Mouse (Mus musculus) heart, embryonic 12.5 days (tissue): ENCODE results near the gene Naip6. TPM values are rescaled to one million over a fixed set of nuclear protein-coding genes. Genes with fewer than 3 reads are reported as not detected.
"Not testable (repeated sequence)": the region's sequence is repeated elsewhere in the genome, so short reads cannot be mapped to it uniquely, and the experiment has no call there.

Source experiments
- ATAC-seq: fragments of 200-750 bp; cut with Nextera tagmentation; 2 replicates; pipeline ENCODE4 v1.8.0; 2017; ENCODE audit warnings: moderate TSS enrichment, moderate library complexity; ENCODE audit not compliant: insufficient number of reproducible peaks, low FRiP score
- H3K27ac ChIP-seq: fragments of 300-500 bp; sonication (generic); 2 replicates; pipeline ENCODE4 v1.5.1; 2016; ENCODE audit warnings: mild to moderate bottlenecking, moderate library complexity; ENCODE audit not compliant: poor library complexity, severe bottlenecking
- H3K27me3 ChIP-seq: fragments of 300-500 bp; sonication (generic); replicated peaks from 2 replicates; pipeline ENCODE4 v1.6.1; 2016; ENCODE audit warnings: mild to moderate bottlenecking, moderate library complexity
- H3K36me3 ChIP-seq: fragments of 300-500 bp; sonication (generic); 2 replicates; pipeline ENCODE4 v1.6.1; 2016; ENCODE audit warnings: mild to moderate bottlenecking, moderate library complexity
- H3K4me1 ChIP-seq: fragments of 300-500 bp; sonication (generic); replicated peaks from 2 replicates; pipeline ENCODE4 v1.6.1; 2016; ENCODE audit warnings: mild to moderate bottlenecking
- H3K4me2 ChIP-seq: fragments of 300-500 bp; sonication (generic); 2 replicates; pipeline ENCODE4 v1.6.1; 2016; ENCODE audit warnings: mild to moderate bottlenecking, moderate library complexity
- H3K4me3 ChIP-seq: fragments of 300-500 bp; sonication (generic); 2 replicates; pipeline ENCODE4 v1.5.1; 2016; ENCODE audit warnings: mild to moderate bottlenecking
- H3K9ac ChIP-seq: fragments of 300-500 bp; sonication (generic); 2 replicates; pipeline ENCODE4 v1.6.1; 2016; ENCODE audit warnings: mild to moderate bottlenecking, moderate library complexity
- H3K9me3 ChIP-seq: fragments of 300-500 bp; sonication (generic); replicated peaks from 2 replicates; pipeline ENCODE4 v1.6.1; 2016; ENCODE audit warnings: mild to moderate bottlenecking, moderate library complexity
- WGBS: fragments of 180-500 bp; shearing (Covaris S2); methylation state at CpG from one replicate; pipeline ENCODE4 v1.1.7; 2016; 5-methylcytosine and 5-hydroxymethylcytosine counted together
- polyA plus RNA-seq: library from polyadenylated mRNA; unstranded; fragments of >200 nt; fragmentation: Nextera tagmentation; extraction: Ambion mirVana; gene quantifications from 2 replicates; pipeline ENCODE4 v1.2.1, GENCODE M21; 2016

The Naip6 gene
- 0.06 and 0.15 TPM in 2 replicates for polyA plus RNA-seq

DNA sequence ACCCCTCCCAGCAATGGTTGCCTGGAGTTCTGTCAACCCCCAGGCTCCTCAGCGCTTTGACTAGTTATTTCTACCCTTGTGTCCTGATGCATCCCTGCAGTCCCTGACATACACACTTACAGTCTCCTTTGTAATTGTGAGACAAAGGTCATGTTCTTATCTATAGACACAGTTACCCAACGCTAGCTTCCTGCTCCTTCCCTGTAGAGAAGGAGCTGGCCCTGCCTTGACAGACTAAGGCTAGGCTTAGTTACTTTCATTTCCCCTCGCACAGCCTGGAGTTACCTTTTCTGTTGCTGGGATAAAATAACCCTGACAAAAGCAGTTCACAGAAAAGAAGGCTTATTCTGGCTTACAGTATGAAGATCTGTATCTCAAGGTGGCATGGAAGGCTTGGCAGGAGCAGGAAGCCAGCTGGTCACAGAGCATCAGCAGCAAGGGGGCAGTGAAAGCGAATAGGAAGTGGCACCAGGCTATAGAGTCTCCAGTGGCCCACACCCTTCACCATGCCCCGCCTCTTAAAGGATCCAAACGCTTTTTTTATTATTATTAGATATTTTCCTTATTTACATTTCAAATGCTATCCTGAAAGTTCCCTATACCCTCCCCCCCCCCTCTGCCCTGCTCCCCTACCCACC lies at the start of gene Naip6:
Naip6 (minus strand) TSS at position 419 of the 638 bp plus-strand sequence.
- H3K4me3 ChIP-seq, H3K27ac ChIP-seq, ATAC-seq, H3K9ac ChIP-seq, H3K36me3 ChIP-seq, H3K4me2 ChIP-seq, H3K4me1 ChIP-seq, H3K27me3 ChIP-seq, H3K9me3 ChIP-seq: not testable (repeated sequence)
- 49% methylated on average over 6 of the region's 6 CpGs for WGBS

DNA sequence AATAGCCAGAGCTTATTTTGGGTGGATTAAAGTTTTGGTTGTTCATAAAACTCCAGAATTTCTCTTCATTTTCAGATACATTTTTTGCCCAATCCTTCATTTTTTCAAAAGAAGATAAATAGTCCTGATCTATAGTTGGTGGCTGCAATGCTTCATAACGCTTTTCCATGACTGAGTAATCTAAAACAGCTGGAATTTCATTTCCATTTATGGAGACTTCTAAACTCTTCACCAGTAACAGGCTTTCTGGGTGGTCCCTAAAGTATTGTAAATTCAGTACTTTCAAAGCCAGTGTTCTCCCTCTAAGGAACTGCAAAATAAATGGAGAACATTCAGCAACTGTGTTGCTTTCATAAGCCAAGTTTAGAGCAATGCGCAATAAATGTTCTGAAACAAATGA lies 34.8 kb upstream of the Naip6 start:
- not testable (repeated sequence) for H3K9me3 ChIP-seq, ATAC-seq, H3K27ac ChIP-seq, H3K4me2 ChIP-seq, H3K9ac ChIP-seq, H3K36me3 ChIP-seq, H3K27me3 ChIP-seq, H3K4me1 ChIP-seq, H3K4me3 ChIP-seq
- 70% methylated on average over 2 of the region's 2 CpGs for WGBS

DNA sequence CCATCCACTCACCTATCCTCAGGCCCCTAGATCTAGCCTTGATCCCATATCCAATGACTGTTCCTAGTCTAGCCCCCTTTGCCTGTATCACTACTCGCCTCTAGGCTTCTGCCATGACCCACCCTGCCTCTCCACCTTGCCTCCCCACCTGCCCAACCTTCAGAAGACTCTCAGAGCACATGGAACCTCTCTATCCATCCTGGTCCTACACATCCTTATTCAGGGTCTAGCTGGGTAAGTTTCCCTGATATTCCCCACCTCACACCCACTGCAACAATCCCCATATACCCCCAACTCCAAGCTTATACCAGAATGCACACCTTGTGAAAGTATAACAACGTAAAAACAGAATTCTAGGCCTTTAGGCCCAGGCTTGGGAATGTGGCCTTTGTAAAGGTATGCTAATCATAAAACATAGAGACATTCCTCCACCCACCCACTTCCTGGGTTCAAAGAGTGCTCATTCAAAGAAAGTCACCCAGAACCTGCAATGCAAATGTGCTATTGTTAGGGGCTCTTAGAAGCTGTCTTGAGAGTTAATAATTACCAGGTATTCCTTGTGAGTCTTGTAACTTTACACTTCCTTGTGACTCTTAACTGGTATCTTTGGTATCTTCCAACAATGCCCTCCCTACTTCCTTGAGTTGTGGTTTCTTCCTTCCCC lies 32.2 kb upstream of the Naip6 start:
- not testable (repeated sequence) for H3K27ac ChIP-seq, H3K36me3 ChIP-seq, H3K9me3 ChIP-seq, H3K4me3 ChIP-seq, H3K4me1 ChIP-seq, H3K27me3 ChIP-seq, H3K4me2 ChIP-seq, H3K9ac ChIP-seq, ATAC-seq
- 30% methylated on average over 1 of the region's 2 CpGs for WGBS

DNA sequence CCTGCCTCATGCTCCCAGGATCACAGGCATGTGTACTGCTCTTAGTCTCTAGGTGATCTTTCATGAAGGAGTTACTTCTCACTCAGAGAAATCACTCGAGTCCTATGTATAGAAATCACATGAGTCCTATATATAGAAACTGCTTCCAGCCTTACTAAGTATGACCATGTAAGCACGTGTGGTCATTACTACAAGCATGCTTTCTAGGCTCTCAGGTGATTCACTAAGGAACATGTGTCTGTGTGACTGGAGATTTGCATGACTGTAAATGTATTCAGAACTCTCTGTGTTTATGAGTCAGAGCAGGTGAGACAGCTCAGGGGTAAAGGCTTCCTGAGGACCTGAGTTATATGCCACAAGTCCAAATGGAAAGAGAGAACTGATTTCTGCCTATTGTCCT lies 24.3 kb upstream of the Naip6 start:
- Histone ChIP-seq H3K4me3 (no peak overlapping the region), H3K27me3 (no peaks in the 10 kb centered on the region), H3K36me3 (no peaks in the 10 kb centered on the region), H3K27ac (no peak overlapping the region), H3K4me1 (no peaks in the 10 kb centered on the region), H3K9me3 (no peaks in the 10 kb centered on the region), H3K4me2 (no peak overlapping the region), H3K9ac (no peak overlapping the region)
- WGBS, result 47% methylated on average over 2 of the region's 2 CpGs
- ATAC-seq, result no peak

DNA sequence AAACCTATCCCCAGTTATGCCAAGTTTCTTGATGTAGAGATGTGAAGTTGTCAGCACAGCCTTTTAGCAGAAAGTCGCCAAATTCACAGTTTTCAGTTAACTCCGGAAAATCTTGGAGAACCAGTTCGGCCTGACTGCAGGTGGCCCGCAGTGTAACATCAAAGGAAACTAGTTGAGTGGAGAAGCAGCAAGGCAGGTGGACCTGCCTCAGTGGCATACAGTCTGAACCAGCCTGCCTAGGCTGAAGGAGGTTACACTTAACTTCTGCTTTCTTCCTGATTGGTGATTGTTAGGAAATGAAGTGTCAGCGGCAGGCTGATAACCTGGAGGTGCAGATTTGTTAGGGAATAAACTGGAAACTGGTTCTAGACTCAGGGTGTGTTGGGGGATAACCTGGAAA lies 14.3 kb upstream of the Naip6 start:
- not testable (repeated sequence) for ATAC-seq, H3K36me3 ChIP-seq, H3K4me3 ChIP-seq, H3K9me3 ChIP-seq, H3K4me2 ChIP-seq, H3K4me1 ChIP-seq, H3K9ac ChIP-seq, H3K27ac ChIP-seq, H3K27me3 ChIP-seq
- WGBS, result 20% methylated on average over 5 of the region's 5 CpGs

DNA sequence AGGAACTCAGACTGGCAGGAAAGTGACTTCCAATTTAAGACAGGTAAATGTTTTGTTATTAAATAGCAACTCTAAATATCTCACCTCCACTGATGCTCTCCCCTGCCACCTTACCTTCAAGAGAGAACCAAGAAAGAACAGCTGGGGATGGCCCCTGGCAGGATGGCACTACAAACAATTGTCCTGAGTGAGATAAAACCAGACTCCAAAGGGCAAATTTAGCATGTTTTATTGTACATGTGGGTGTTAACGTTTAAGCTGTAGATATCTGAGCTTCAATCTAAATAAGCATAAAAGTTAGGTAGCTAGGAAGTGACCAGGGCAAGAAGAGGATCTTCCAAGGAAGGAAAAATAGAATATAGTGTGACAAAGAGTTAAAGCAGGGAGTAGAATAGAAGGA lies 11.4 kb upstream of the Naip6 start:
- H3K27ac ChIP-seq, H3K9ac ChIP-seq, H3K4me2 ChIP-seq, H3K9me3 ChIP-seq, H3K4me1 ChIP-seq, H3K27me3 ChIP-seq, H3K4me3 ChIP-seq, ATAC-seq, H3K36me3 ChIP-seq: not testable (repeated sequence)
- 27% methylated on average over 1 of the region's 1 CpGs for WGBS

DNA sequence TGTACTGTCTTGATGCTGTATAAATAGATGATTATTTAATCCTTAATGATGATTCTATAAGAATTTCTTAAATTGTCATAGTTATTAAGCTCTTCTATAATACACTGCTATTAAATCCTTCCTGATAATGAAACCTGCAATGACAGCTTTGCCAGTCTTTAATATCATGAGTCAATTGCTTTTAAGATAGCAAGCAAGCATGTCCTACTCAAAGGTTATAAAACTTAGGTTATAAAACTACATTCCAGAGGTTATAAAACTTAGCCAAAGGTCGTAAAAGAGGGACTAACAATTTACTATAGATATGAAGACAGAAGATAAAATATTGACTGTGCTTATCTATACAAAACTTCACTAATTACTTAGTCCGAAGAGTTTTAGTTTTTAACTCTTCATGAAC lies 10.6 kb upstream of the Naip6 start:
- H3K36me3 ChIP-seq, H3K4me2 ChIP-seq, H3K4me3 ChIP-seq, ATAC-seq, H3K4me1 ChIP-seq, H3K27ac ChIP-seq, H3K27me3 ChIP-seq, H3K9ac ChIP-seq, H3K9me3 ChIP-seq: not testable (repeated sequence)
- 63% methylated on average over 2 of the region's 2 CpGs for WGBS

DNA sequence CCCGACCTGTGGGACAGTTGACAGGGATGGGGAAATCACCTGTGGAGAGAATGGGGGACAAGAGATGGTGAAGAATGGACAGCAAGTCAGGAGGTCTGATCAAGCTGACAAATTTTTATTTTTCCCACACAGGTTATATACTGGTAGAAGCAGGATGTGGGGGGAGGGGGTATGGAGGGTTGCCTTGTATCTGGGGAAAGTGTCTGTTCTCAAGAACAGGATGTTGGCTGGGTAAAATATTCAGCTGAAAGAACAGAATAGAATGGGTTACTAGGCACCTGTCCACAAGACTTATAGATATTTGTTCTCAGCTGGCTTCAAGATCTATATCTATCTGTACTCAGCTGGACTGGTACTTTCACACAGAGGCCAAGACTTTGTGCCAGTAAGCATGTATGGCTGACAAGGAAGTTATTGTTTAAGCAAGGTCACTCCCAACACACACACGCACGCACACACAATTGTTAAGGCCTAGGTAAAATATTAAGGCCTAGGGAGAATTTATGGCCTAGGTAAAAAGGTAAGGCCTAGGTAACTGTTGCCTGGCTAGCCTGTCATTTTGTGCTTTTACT lies 4.9 kb upstream of the Naip6 start:
- ATAC-seq, H3K36me3 ChIP-seq, H3K4me3 ChIP-seq, H3K27ac ChIP-seq, H3K4me1 ChIP-seq, H3K9me3 ChIP-seq, H3K27me3 ChIP-seq, H3K4me2 ChIP-seq, H3K9ac ChIP-seq: not testable (repeated sequence)
- WGBS, result 86% methylated on average over 3 of the region's 3 CpGs

DNA sequence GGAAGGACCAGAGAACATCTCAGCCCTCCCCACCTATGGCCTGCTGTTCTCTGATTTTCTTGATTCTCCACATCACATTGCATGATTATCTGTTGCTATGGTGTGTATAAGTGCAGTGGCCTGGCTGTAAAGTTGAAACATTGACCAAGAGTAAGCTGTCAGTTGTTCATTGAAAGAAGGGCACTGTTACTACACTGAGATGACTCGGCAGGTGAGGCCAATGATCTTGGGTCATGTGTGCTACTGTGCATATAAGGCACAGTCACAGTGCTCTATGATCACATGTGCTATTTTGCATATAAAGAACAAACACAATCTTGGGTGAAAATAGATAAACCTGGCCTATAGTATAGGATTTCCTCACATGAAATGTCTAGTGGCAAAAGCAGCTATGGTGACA lies 32.9 kb downstream of the Naip6 start:
- Histone ChIP-seq H3K36me3 (no peaks in the 10 kb centered on the region), H3K4me2 (no peak overlapping the region), H3K4me3 (no peak overlapping the region), H3K27ac (no peak overlapping the region), H3K4me1 (no peaks in the 10 kb centered on the region), H3K27me3 (no peaks in the 10 kb centered on the region), H3K9ac (no peak overlapping the region), H3K9me3 (no peaks in the 10 kb centered on the region)
- no peak for ATAC-seq
- WGBS, result 75% methylated on average over 1 of the region's 1 CpGs

DNA sequence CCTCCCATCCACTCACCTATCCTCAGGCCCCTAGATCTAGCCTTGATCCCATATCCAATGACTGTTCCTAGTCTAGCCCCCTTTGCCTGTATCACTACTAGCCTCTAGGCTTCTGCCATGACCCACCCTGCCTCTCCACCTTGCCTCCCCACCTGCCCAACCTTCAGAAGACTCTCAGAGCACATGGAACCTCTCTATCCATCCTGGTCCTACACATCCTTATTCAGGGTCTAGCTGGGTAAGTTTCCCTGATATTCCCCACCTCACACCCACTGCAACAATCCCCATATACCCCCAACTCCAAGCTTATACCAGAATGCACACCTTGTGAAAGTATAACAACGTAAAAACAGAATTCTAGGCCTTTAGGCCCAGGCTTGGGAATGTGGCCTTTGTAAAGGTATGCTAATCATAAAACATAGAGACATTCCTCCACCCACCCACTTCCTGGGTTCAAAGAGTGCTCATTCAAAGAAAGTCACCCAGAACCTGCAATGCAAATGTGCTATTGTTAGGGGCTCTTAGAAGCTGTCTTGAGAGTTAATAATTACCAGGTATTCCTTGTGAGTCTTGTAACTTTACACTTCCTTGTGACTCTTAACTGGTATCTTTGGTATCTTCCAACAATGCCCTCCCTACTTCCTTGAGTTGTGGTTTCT lies 45.9 kb downstream of the Naip6 start:
- not testable (repeated sequence) for H3K4me1 ChIP-seq, H3K27ac ChIP-seq, H3K4me2 ChIP-seq, H3K9ac ChIP-seq, H3K36me3 ChIP-seq, H3K27me3 ChIP-seq, H3K9me3 ChIP-seq, H3K4me3 ChIP-seq, ATAC-seq
- no CpG with 5 or more reads among the region's 1 CpGs for WGBS

DNA sequence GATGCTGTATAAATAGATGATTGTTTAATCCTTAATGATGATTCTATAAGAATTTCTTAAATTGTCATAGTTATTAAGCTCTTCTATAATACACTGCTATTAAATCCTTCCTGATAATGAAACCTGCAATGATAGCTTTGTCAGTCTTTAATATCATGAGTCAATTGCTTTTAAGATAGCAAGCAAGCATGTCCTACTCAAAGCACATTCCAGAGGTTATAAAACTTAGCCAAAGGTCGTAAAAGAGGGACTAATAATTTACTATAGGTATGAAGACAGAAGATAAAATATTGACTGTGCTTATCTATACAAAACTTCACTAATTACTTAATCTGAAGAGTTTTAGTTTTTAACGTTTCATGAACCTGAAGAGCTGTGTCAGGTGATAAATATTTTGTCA lies 60.5 kb downstream of the Naip6 start:
- 63% methylated on average over 2 of the region's 2 CpGs for WGBS
- H3K36me3 ChIP-seq, H3K9ac ChIP-seq, H3K4me3 ChIP-seq, H3K4me1 ChIP-seq, ATAC-seq, H3K27ac ChIP-seq, H3K27me3 ChIP-seq, H3K9me3 ChIP-seq, H3K4me2 ChIP-seq: not testable (repeated sequence)
